Mouse (Mus musculus) MEL (cell line): ENCODE results near the gene Drc1. TPM values are rescaled to one million over a fixed set of nuclear protein-coding genes. Genes with fewer than 3 reads are reported as not detected.
A peak's percentile ranks its signal among the peaks of the same experiment; 100 is the strongest.

Source experiments
- DNase-seq: peaks from one replicate; pipeline ENCODE4 v3.0.0; 2011; ENCODE audit warnings: low read depth, low spot score
- H3K27ac ChIP-seq: 2 replicates; pipeline ENCODE4 v1.5.1; 2012; ENCODE audit warnings: low read depth, mild to moderate bottlenecking, control low read depth, low read length, moderate library complexity; ENCODE audit not compliant: control insufficient read depth
- H3K27me3 ChIP-seq, 2 experiments: fragments of 150-350 bp in 1 of 2; sonication (generic) in 1 of 2; 2 replicates each; pipeline ENCODE4 v1.6.1; 2012; ENCODE audit warnings: low read length in 2 of 2, mild to moderate bottlenecking in 2 of 2, improper control_type of control experiment in 1 of 2, moderate library complexity in 1 of 2; ENCODE audit not compliant: insufficient read depth in 2 of 2, control insufficient read depth in 1 of 2
- H3K36me3 ChIP-seq, 2 experiments: 2 replicates each; pipeline ENCODE4 v1.6.1; 2012 to 2014; ENCODE audit warnings: low read length in 2 of 2, improper control_type of control experiment in 1 of 2, inconsistent platforms in 1 of 2, mild to moderate bottlenecking in 1 of 2; ENCODE audit not compliant: insufficient read depth in 2 of 2, control insufficient read depth in 1 of 2
- H3K4me1 ChIP-seq, 2 experiments: fragments of 150-350 bp in 1 of 2; sonication (generic) in 1 of 2; 2 replicates each; pipeline ENCODE4 v1.6.1; 2012; ENCODE audit warnings: low read length in 2 of 2, improper control_type of control experiment in 1 of 2, mild to moderate bottlenecking in 1 of 2; ENCODE audit not compliant: insufficient read depth in 2 of 2, control insufficient read depth in 1 of 2
- H3K4me3 ChIP-seq, 2 experiments: fragments of 150-350 bp in 1 of 2; sonication (generic) in 1 of 2; 2 replicates each; pipeline ENCODE4 v1.5.1; 2012; ENCODE audit warnings: low read depth in 2 of 2, low read length in 2 of 2, mild to moderate bottlenecking in 2 of 2, moderate library complexity in 2 of 2, control low read depth in 1 of 2, improper control_type of control experiment in 1 of 2; ENCODE audit not compliant: control insufficient read depth in 1 of 2, insufficient read depth in 1 of 2
- H3K79me2 ChIP-seq: 2 replicates; pipeline ENCODE4 v1.6.1; 2012; ENCODE audit warnings: mild to moderate bottlenecking, low read length, moderate library complexity; ENCODE audit not compliant: control insufficient read depth, poor library complexity, insufficient read depth
- H3K9ac ChIP-seq: 2 replicates; pipeline ENCODE4 v1.6.1; 2012; ENCODE audit warnings: low read depth, mild to moderate bottlenecking, control low read depth, low read length, moderate library complexity; ENCODE audit not compliant: control insufficient read depth, poor library complexity, severe bottlenecking
- H3K9me3 ChIP-seq: fragments of 150-350 bp; sonication (generic); replicated peaks from 2 replicates; pipeline ENCODE4 v1.6.1; 2012; ENCODE audit warnings: mild to moderate bottlenecking, low read length, improper control_type of control experiment, moderate library complexity; ENCODE audit not compliant: insufficient read depth
- BHLHE40 ChIP-seq: IDR thresholded peaks from 2 replicates; pipeline ENCODE4 v1.6.1; 2012; ENCODE audit warnings: low read depth, mild to moderate bottlenecking, inconsistent platforms, low read length, improper control_type of control experiment, borderline replicate concordance
- CHD2 ChIP-seq: IDR thresholded peaks from 2 replicates; pipeline ENCODE4 v1.6.1; 2011; ENCODE audit warnings: low read length, improper control_type of control experiment
- CTCF ChIP-seq, 3 experiments: IDR thresholded peaks in 2 of 3; conservative IDR thresholded peaks in 1 of 3; 2 replicates each; pipeline ENCODE4 v1.5.1; 2011 to 2012; ENCODE audit warnings: low read length in 3 of 3, low read depth in 2 of 3, mild to moderate bottlenecking in 2 of 3, improper control_type of control experiment in 1 of 3, inconsistent platforms in 1 of 3, mixed read lengths in 1 of 3, moderate library complexity in 1 of 3; ENCODE audit not compliant: control insufficient read depth in 1 of 3, insufficient read depth in 1 of 3, poor library complexity in 1 of 3, severe bottlenecking in 1 of 3
- ELF1 ChIP-seq: IDR thresholded peaks from 2 replicates; pipeline ENCODE4 v1.6.1; 2014; ENCODE audit warnings: low read depth, mild to moderate bottlenecking, inconsistent platforms, low read length, improper control_type of control experiment, moderate library complexity
- GATA1 ChIP-seq: IDR thresholded peaks from 2 replicates; pipeline ENCODE4 v1.6.1; 2011; ENCODE audit warnings: low read depth, low read length, improper control_type of control experiment
- JUND ChIP-seq: IDR thresholded peaks from 2 replicates; pipeline ENCODE4 v1.6.1; 2011; ENCODE audit warnings: low read depth, mild to moderate bottlenecking, improper control_type of control experiment, low read length
- KAT2A ChIP-seq: conservative IDR thresholded peaks from 2 replicates; pipeline ENCODE4 v1.6.1; 2012; ENCODE audit warnings: low read depth, low read length, improper control_type of control experiment, inconsistent platforms
- MAX ChIP-seq: IDR thresholded peaks from 2 replicates; pipeline ENCODE4 v1.6.1; 2011; ENCODE audit warnings: low read length, improper control_type of control experiment
- MYB ChIP-seq: IDR thresholded peaks from 2 replicates; pipeline ENCODE4 v1.6.1; 2011; ENCODE audit warnings: mild to moderate bottlenecking, low read depth, low read length, improper control_type of control experiment
- POLR2A ChIP-seq, 2 experiments: IDR thresholded peaks; 2 replicates each; pipeline ENCODE4 v1.6.1; 2011 to 2012; ENCODE audit warnings: low read length in 2 of 2, mild to moderate bottlenecking in 2 of 2, control low read depth in 1 of 2, improper control_type of control experiment in 1 of 2, low read depth in 1 of 2, moderate library complexity in 1 of 2; ENCODE audit not compliant: control insufficient read depth in 1 of 2, insufficient read depth in 1 of 2, poor library complexity in 1 of 2
- POLR2AphosphoS5 ChIP-seq: IDR thresholded peaks from 2 replicates; pipeline ENCODE4 v1.6.1; 2012; ENCODE audit warnings: low read depth, borderline replicate concordance, mild to moderate bottlenecking, inconsistent platforms, low read length, moderate library complexity, mixed read lengths
- RAD21 ChIP-seq: IDR thresholded peaks from 2 replicates; pipeline ENCODE4 v1.6.1; 2011; ENCODE audit warnings: mild to moderate bottlenecking, low read depth, low read length, improper control_type of control experiment
- SIN3A ChIP-seq: IDR thresholded peaks from 2 replicates; pipeline ENCODE4 v1.6.1; 2012; ENCODE audit warnings: low read length, improper control_type of control experiment, inconsistent platforms
- TAL1 ChIP-seq: IDR thresholded peaks from 2 replicates; pipeline ENCODE4 v1.6.1; 2012; ENCODE audit warnings: mild to moderate bottlenecking, inconsistent platforms, low read length, moderate library complexity, mixed read lengths
- TCF12 ChIP-seq: IDR thresholded peaks from 2 replicates; pipeline ENCODE4 v1.6.1; 2014; ENCODE audit warnings: low read depth, mild to moderate bottlenecking, inconsistent platforms, low read length, improper control_type of control experiment, moderate library complexity
- USF1 ChIP-seq: IDR thresholded peaks from 2 replicates; pipeline ENCODE4 v1.6.1; 2014; ENCODE audit warnings: low read depth, mild to moderate bottlenecking, inconsistent platforms, low read length, improper control_type of control experiment, moderate library complexity
- ZMIZ1 ChIP-seq: IDR thresholded peaks from 2 replicates; pipeline ENCODE4 v1.6.1; 2012; ENCODE audit warnings: low read depth, mild to moderate bottlenecking, inconsistent platforms, low read length, improper control_type of control experiment, moderate library complexity
- polyA plus RNA-seq, 2 experiments: library from polyadenylated mRNA; stranded (reverse) in 1 of 2; unstranded in 1 of 2; fragments of >175 nt in 1 of 2; fragments of >200 nt in 1 of 2; gene quantifications; 2 replicates each; pipeline versions ENCODE4 v1.2.1 to v1.2.4; 2012; ENCODE audit warnings: low replicate concordance in 2 of 2, low read depth in 1 of 2; ENCODE audit not compliant: insufficient read length in 2 of 2, insufficient read depth in 1 of 2, missing spikeins in 1 of 2
- total RNA-seq: library from RNA; depleted of rRNA; stranded (reverse); fragments of 300-350 nt; gene quantifications from 2 replicates; pipeline ENCODE4 v1.2.3, GENCODE M21; 2012

Drc1 gene
- total and polyA plus RNA-seq, 3 experiments, result not detected

GRCm38 (mm10) chr5:30341601-30342365, 60.6 kb downstream of the Drc1 start:
- no peaks in the 10 kb centered on the region for H3K36me3 ChIP-seq
- H3K9ac ChIP-seq, result no peak overlapping the region
- H3K27ac ChIP-seq, result no peak overlapping the region
- TF ChIP-seq GATA1 (no peak), JUND (0 out of 2 replicates have a peak, but pooled peaks have one; percentile 16)
- H3K79me2 ChIP-seq, result no peaks in the 10 kb centered on the region
- H3K4me3 ChIP-seq, result no peak overlapping the region
- no peaks in the 10 kb centered on the region for H3K9me3 ChIP-seq
- H3K4me1 ChIP-seq, result no peaks in the 10 kb centered on the region
- no peak for DNase-seq
- H3K27me3 ChIP-seq, result peaks cover 0 to 2% of the 10 kb centered on the region in 2 experiments; a peak in 1 of 4 replicates

- TF ChIP-seq KAT2A, result no peak
- no peak for TF ChIP-seq MYB
- TF ChIP-seq SIN3A, result no peak
- no peak for TF ChIP-seq POLR2A (IDR thresholded peaks at IDR 0.05; ENCODE audit: control insufficient read depth in 1 of 2, insufficient read depth in 1 of 2, low read depth in 1 of 2, low read length in 2 of 2, poor library complexity in 1 of 2)
- no peak for TF ChIP-seq ZMIZ1
- no peak for TF ChIP-seq USF1
- TF ChIP-seq TAL1, result no peak
- TF ChIP-seq MAX, result no peak
- no peak for TF ChIP-seq CHD2
- no peak for TF ChIP-seq POLR2AphosphoS5
- no peak for TF ChIP-seq BHLHE40
- TF ChIP-seq RAD21, result no peak
- no peak for TF ChIP-seq TCF12
- no peak for TF ChIP-seq CTCF (IDR thresholded peaks at IDR 0.05 in 2 of 3, conservative IDR thresholded peaks at IDR 0.05 in 1 of 3; ENCODE audit: control insufficient read depth in 1 of 3, insufficient read depth in 1 of 3, low read depth in 2 of 3, low read length in 3 of 3, poor library complexity in 1 of 3, severe bottlenecking in 1 of 3)
- TF ChIP-seq ELF1, result no peak
- H3K27me3 ChIP-seq, result peaks cover 0 to 3% of the 10 kb centered on the region in 2 experiments; a peak in 1 of 4 replicates
- no peak overlapping the region for H3K4me3 ChIP-seq
- DNase-seq, result no peak
- H3K27ac ChIP-seq, result no peak overlapping the region
- H3K79me2 ChIP-seq, result no peaks in the 10 kb centered on the region
- H3K4me1 ChIP-seq, result no peaks in the 10 kb centered on the region
- no peaks in the 10 kb centered on the region for H3K36me3 ChIP-seq
- H3K9ac ChIP-seq, result no peak overlapping the region
- no peaks in the 10 kb centered on the region for H3K9me3 ChIP-seq
Measured at GRCm38 (mm10) chr5:30342601-30343015, 61.4 kb downstream of the Drc1 start.
